Mouse (Mus musculus): ENCODE data around the gene Tsga10.
"Not testable (repeated sequence)": the region's sequence is repeated elsewhere in the genome, so short reads cannot be mapped to it uniquely, and the experiment has no call there.

The Tsga10 gene

DNA sequence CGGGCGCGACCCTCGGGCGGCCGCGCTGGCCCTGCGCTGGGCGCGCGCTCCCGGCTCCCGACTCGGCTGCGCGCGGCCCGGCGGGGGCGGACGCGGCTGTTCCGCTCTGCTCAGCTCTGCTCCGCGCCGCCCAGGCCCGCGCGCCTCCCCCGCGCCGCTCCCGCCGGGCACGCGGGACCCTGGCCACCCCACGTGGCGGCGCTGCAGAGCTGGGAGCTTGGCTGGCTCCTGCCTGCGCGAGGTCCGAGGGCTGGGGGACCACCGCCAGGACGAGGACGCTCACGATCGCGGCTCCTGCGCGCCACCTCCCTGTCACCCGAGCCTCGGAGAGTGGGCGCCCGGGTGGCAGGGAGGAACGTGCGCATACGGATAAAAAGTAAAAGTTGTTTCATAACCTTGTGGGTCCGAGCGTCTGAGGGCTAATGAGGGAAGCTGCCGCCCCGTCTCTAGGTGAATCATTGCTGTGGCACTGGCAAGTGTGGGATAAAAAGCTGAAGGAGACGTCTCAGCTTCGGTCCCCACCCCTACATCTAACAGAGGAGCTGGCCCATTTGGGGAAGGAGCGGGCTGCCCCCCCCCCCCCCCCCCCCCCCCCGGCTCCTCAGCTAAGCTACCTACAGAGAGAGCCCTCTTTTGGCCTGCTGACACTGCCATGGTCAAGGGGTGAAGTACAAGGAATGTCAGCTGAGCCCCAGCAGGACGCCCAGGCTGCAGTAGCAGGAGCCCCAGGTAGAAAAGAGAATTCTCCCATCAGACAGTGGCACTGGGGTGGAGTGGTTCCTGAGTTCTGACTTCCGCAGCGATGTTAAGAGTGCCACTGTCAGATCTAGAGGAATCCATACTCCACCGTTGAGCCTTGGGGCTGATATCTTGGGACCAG lies 146.2 kb downstream of the Tsga10 start, which contains the start of gene 2010300C02Rik:
Gene 2010300C02Rik (minus strand): TSS at position 325 of the 880 bp plus-strand sequence.
- DNase-seq (ENCODE audit: low read depth, low spot score): no peak

DNA sequence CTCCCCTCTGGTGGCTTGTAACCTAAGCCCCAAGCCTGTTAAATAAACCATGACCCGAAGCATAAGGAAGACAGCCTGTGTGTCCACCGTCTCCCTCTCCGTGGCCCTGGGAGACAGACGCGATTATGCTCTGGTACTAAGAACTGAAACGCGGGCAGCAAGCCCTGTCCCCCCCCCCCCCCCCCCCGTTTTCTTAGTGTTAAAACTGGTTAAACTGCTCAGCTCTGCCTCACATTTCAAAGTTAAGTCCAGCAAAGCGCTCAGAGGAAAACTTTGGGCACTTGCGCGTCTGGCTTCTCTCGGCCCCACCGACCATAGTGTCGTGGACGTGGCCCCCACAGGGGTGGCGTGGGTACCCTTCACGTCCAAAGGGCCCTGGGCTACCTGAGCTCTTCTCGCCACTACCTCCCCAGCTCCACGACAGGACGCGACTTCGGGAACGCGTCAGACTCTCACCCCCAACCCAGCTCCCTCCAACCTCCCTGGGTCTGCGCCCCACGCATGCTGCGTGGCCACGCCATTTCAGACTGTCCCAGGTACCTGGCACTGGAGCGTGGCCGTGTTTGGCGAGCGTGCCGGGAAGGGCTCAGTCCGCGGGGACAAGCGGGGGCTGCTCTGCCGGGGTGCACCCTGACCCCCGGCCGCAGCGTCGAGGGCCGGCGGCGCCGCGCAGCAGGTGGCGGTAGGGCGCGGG lies 147.1 kb downstream of the Tsga10 start:
- DNase-seq (ENCODE audit: low read depth, low spot score): no peak

DNA sequence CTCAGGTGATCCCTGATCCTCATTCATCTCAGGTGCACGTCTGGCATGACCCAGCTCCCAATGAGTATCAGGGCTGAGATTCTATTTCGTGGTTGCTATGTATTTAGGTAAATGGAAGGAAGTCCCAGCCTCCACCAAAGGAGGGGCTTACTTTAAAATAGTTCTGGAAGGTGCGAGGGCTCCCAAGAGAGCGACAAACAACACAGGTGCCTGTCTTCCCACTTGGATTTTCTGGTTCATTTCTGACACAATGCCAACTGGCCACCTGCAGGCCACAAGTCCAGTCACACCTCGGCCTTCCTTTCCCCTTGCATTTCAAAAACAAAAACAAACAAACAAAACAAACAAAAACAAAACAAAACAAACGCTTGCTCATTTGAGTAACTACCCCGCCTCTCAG lies 147.7 kb downstream of the Tsga10 start:
- no peak for DNase-seq (ENCODE audit: low read depth, low spot score)

DNA sequence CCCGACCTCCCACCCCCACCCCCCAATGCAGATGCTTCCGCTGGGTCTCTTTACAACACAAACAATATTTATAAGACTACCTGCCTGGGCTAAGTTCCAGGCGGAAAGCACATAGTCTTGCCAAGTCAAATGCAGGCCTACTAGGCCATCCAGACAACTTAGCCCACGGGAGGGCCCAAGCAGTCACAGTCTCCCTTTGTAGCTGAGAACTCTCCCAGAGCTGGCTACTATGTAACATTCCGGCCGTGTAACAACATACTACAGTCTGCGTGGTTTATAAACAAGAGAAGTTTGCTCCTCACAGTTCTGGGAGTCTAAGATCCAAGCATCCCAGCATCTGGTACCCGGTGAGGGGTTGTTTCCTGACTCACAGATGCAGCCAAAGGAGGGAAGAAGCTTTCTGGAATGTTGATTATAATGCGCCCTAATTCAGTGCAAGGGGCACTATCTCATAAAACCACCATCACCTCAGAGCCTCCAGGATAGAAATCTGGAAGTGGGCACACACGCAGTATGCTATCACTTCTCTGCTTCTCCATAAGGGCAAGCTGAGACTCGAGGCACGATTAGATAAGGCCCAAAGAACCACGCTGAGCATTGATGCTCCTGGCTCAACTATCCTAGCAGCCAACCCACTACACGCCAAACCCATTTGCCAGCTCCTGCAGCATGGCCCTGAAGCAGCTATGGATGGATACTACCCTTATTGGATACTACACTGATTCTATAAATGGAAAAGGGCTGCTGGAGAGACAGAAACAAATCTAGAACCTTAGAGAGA lies 148.6 kb downstream of the Tsga10 start:
- DNase-seq (ENCODE audit: low read depth, low spot score): no peak

DNA sequence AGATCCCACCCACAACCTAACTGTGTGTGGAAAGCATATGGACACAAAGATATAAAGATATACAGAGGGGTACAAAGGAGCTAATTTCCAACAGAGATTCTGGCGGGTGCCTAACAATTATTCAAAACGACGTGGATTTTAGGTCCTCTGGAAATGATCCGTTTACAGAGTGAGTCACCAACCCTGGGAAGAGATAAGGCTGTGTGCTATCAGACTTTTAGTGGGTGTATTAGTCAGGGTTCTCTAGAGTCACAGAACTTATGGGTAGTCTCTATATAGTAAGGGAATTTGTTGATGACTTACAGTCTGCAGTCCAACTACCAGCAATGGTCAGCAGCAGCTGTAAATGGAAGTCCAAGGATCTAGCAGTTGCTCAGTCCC lies 153.9 kb downstream of the Tsga10 start:
- not testable (repeated sequence) for DNase-seq (ENCODE audit: low read depth, low spot score)

DNA sequence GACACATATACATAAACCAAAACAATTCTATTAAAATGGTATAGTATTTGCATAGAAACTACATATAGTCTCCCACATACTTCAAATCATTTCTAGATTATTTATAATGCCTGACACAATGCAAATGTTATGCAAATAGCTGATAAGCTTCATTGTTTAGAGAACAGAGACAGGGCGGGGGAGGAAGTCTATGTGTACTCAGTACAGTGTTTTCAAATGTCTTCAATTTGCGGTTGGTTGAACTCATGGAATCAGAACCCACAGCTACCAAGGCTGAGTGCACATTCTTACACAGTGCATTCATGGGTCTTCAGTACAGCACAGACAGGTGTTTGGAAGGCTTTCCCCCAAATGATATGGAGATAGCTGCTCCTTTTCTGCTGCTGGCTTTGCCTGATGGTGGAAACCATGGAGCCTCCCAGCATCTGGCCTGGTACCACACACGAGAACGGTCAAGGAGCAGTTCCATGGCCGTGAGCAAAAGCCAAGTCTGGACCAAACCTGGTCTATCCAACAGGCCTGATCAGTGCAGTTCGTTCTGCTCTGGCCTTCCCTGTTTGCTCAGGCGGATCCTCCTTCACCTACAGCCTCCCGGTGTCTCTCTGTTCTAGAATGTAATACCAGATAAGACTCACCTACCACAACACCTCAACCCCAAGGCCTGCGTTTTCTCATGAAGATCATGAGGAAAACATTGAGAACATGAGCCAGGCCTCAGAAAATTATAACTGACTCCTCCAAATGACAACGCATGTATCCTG lies 154.5 kb downstream of the Tsga10 start:
- no peak for DNase-seq (ENCODE audit: low read depth, low spot score)

DNA sequence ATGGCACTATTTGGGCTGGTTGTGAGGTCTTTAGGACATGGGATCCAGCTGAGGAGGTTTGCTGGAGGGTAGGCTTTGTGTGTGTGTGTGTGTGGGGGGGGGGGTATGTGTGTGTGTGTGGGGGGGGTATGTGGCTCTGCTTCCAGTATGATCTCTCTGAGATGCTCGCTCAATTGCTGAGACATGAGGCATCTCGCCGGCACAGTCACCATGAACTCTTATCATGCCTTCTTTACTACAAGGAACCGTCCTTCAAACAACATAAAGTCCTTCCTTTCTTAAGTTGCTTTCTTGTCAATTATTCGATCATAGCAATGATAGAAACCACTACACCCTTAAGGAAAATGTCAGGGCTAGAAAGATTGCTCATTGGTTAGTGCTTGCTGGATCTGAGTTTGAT lies 155.1 kb downstream of the Tsga10 start:
- DNase-seq (ENCODE audit: low read depth, low spot score): no peak

DNA sequence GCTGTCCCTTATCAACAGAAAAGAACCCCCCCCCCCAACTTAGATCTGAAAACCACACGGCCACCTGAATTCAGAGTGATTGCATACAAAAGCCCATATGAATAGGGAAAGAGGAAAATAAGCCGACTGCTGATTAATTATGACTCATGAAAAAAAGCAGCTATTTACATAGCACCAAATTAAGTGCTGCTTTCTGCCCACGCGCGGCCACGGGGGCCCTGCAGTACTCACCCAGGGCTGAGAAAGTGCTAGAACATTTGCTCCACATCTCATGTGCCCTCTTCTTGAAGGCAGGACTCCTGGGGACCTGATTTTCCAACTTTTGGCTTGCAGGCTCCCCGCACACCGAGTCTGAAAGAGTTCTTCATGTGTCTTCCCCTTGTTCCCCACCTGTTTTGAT lies 156.5 kb downstream of the Tsga10 start:
- DNase-seq (ENCODE audit: low read depth, low spot score): no peak

DNA sequence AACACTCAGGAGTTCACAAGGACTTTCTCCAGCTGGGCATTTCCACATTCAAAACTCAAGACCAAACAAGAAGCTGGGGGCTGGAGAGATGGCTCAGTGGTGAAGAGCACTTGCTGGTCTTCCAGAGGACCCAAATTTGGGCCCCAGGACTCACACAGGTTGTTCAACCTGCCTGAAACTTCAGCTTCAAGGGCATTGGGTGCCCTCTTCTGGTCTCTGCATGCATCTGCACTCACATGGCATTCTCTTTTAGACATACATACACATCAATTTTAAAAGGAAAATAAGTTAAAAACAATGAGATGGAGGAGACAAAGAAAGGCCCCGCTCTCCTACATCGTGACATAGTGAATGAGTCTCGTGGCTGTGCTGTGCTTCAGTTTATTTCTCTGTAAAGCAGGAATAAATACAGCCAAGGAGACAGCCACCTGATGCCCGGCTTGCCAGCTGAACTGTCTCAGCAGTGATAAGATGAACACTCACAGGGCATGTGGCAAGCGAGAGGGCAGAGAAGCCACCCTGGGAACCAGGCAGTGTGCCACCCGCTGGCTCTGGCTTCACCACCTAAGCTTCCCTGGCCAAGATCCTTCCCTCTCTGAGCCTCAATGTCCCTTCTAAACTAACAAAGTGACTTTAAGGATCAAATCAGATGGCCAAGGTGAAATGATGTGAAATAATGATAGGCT lies 157.8 kb downstream of the Tsga10 start:
- DNase-seq (ENCODE audit: low read depth, low spot score): no peak

All from retina, adult 2 months (tissue).